Mouse (Mus musculus) heart, postnatal 36 days (tissue): ENCODE results near the gene Cmtm3. TPM values are rescaled to one million over a fixed set of nuclear protein-coding genes. Genes with fewer than 3 reads are reported as not detected.
"Not testable (repeated sequence)": the region's sequence is repeated elsewhere in the genome, so short reads cannot be mapped to it uniquely, and the experiment has no call there.

Experiments used
- DNase-seq, 2 experiments: peaks; one replicate each; pipeline ENCODE4 v3.0.0; 2021 to 2022
- intact Hi-C: fragments of 180-260 bp; cut with DNase I; formaldehyde crosslinking; loops from one replicate; pipeline ENCODE4 v1.15.1; 2025
- total RNA-seq, 2 experiments: library from RNA; stranded (reverse); gene quantifications; 2 replicates each; pipeline ENCODE4 v1.2.3; 2021

The Cmtm3 gene
- 10 to 100 TPM; 14.4 to 15.7 TPM for total RNA-seq

GRCm38 (mm10) chr8:104339229-104339982 lies at the start of gene Cmtm3:
TSS of gene Cmtm3 (plus strand) at chr8:104339410.
- peak; percentile 29 to 60 for DNase-seq
- intact Hi-C loops, result no loop called here

- intact Hi-C loops, DNase-seq: not testable (repeated sequence)
Observed at GRCm38 (mm10) chr8:104293081-104293480, 46.1 kb upstream of the Cmtm3 start, which contains the start of gene Cmtm2a. TSS of gene Cmtm2a (minus strand) at chr8:104293181.

- DNase-seq, result no peak
- intact Hi-C loops, result no loop called here
Observed at GRCm38 (mm10) chr8:104294396-104294795, 44.8 kb upstream of the Cmtm3 start.

- DNase-seq, result not testable (repeated sequence)
- intact Hi-C loops, result loop anchor here (5.0 kb wide), 1 partner anchor 49 kb away; the partner anchor contains the start of gene Cklf
Observed at GRCm38 (mm10) chr8:104301577-104301976, 37.6 kb upstream of the Cmtm3 start.

- intact Hi-C loops, result loop anchor here (5.0 kb wide), 1 partner anchor 50 kb away; the partner anchor contains the start of gene Cklf
Observed at GRCm38 (mm10) chr8:104302536-104302935, 36.7 kb upstream of the Cmtm3 start.

GRCm38 (mm10) chr8:104304962-104305361 lies 34.2 kb upstream of the Cmtm3 start:
- intact Hi-C loops, result loop anchor here (5.0 kb wide), 1 partner anchor 53 kb away; the partner anchor contains the start of gene Cklf
- no peak for DNase-seq

More at GRCm38 (mm10) chr8:104302536-104302935, 36.7 kb upstream of the Cmtm3 start:
- DNase-seq, result not testable (repeated sequence)

GRCm38 (mm10) chr8:104308341-104308740 lies 30.9 kb upstream of the Cmtm3 start:
- intact Hi-C loops, DNase-seq: not testable (repeated sequence)

GRCm38 (mm10) chr8:104309441-104310155 lies 29.6 kb upstream of the Cmtm3 start, which contains the start of the genes Gm45711 and Cmtm1:
TSS of gene Gm45711 (minus strand) at chr8:104310081.
TSS of gene Cmtm1 (minus strand) at chr8:104310145.
- intact Hi-C loops, result not testable (repeated sequence)

GRCm38 (mm10) chr8:104312023-104312422 lies 27.2 kb upstream of the Cmtm3 start:
- intact Hi-C loops, result loop anchor here (2.0 kb wide), 1 partner anchor 29 kb away; no protein-coding TSS in a partner anchor
- DNase-seq, result not testable (repeated sequence)

More at GRCm38 (mm10) chr8:104309441-104310155, 29.6 kb upstream of the Cmtm3 start, which contains the start of the genes Gm45711 and Cmtm1:
- DNase-seq, result peak; percentile 33 to 49

- DNase-seq, result peak; percentile 22 to 26
- intact Hi-C loops, result loop anchor here (2.0 kb wide), 1 partner anchor 27 kb away; no protein-coding TSS in a partner anchor
Observed at GRCm38 (mm10) chr8:104313311-104313710, 25.9 kb upstream of the Cmtm3 start.

GRCm38 (mm10) chr8:104321267-104321666 lies 17.9 kb upstream of the Cmtm3 start, which contains the start of gene Gm11020:
TSS of gene Gm11020 (plus strand) at chr8:104321567.
- intact Hi-C loops, DNase-seq: not testable (repeated sequence)

GRCm38 (mm10) chr8:104321930-104322329 lies 17.3 kb upstream of the Cmtm3 start, which contains the start of gene Cmtm2b:
TSS of gene Cmtm2b (plus strand) at chr8:104322230.
- DNase-seq, intact Hi-C loops: not testable (repeated sequence)

GRCm38 (mm10) chr8:104332665-104333631 lies 6.3 kb upstream of the Cmtm3 start:
- DNase-seq, result no peak
- intact Hi-C loops, result no loop called here

- no peak for DNase-seq
- intact Hi-C loops, result no loop called here
Observed at GRCm38 (mm10) chr8:104333786-104334185, 5.4 kb upstream of the Cmtm3 start.

- no peak for DNase-seq
- intact Hi-C loops, result no loop called here
Observed at GRCm38 (mm10) chr8:104334196-104334595, 5.0 kb upstream of the Cmtm3 start.

- intact Hi-C loops, result no loop called here
- no peak for DNase-seq
Observed at GRCm38 (mm10) chr8:104336806-104337205, 2.4 kb upstream of the Cmtm3 start.

- intact Hi-C loops, result no loop called here
- no peak for DNase-seq
Observed at GRCm38 (mm10) chr8:104337890-104338289, 1.3 kb upstream of the Cmtm3 start.

- no peak for DNase-seq
- intact Hi-C loops, result loop anchor here (2.0 to 10.0 kb wide), 4 partner anchors 27 to 243 kb away; partner anchors contain the start of gene Cklf
Observed at GRCm38 (mm10) chr8:104339983-104340232, 698 bp downstream of the Cmtm3 start.

GRCm38 (mm10) chr8:104340233-104341105 lies 1.3 kb downstream of the Cmtm3 start:
- peak; percentile 80 to 81 for DNase-seq
- intact Hi-C loops, result loop anchor here (1.0 to 10.0 kb wide), 5 partner anchors 28 to 243 kb away; partner anchors contain the start of gene Cklf
